21 mouse cellular contexts compared by ENCODE assay signal in the genomic region with DNA sequence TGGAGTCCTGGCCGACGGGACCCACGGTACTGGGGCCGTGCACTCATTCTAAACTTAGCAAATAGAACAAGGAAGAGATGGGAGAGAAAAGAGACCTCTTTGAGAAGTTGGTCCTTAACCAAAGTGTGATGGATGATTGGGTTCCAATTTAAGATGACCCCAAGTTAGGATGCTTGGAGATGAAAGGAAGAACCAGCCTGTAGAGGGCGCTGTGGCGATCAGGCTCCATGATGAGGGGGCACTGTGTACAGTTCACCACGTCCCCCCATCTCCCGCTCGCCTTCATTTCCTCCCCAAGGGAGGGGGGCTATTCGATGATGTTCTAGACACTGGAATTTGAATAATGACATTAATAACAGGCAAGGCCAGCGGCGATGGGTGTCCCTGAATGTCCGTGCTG. TPM values are rescaled to one million over a fixed set of nuclear protein-coding genes. Genes with fewer than 3 reads are reported as not detected.
A peak's percentile ranks its signal among the peaks of the same experiment; 100 is the strongest.
DNase-seq lines count a peak whose midpoint lies in the region; ATAC-seq and TF ChIP-seq lines count a peak whose summit lies in the region.
"Had no signal": no experiment of that assay in that cellular context is flagged by ENCODE, and none has a peak within 500 bp of the region (broad histone marks: within the 10 kb centered on the region; RNA-seq: fewer than 3 reads in every experiment).

No protein-coding gene starts in this region.

- WGBS in hindbrain, postnatal 0 days, result 71% methylated on average over 13 of the region's 13 CpGs
- WGBS in hindbrain, embryonic 10.5 days, result 82% methylated on average over 13 of the region's 13 CpGs
- WGBS in midbrain, postnatal 0 days, result 78% methylated on average over 13 of the region's 13 CpGs
- WGBS in midbrain, embryonic 15.5 days, result 75% methylated on average over 13 of the region's 13 CpGs
- 81% methylated on average over 13 of the region's 13 CpGs for WGBS in small intestine, adult 2 months

- no peaks in the 10 kb centered on the region for H3K4me1 ChIP-seq in hindbrain, postnatal 0 days (ENCODE audit: insufficient read depth, low read length)
- H3K4me1 ChIP-seq in hindbrain, embryonic 10.5 days (replicated peaks), result peaks cover 21% of the 10 kb centered on the region
- H3K4me1 ChIP-seq in midbrain, postnatal 0 days (ENCODE audit: insufficient read depth, low read length), result 0 out of 2 replicates have a peak, but pooled peaks cover 4% of the 10 kb centered on the region
- H3K4me1 ChIP-seq in midbrain, embryonic 15.5 days, result peaks cover 13% of the 10 kb centered on the region
- H3K4me1 ChIP-seq in E14TG2a.4 (replicated peaks; ENCODE audit: low read depth, low read length), result peaks cover 11% of the 10 kb centered on the region; the same call in 1 of the 2 replicates
- no peaks in the 10 kb centered on the region for H3K4me1 ChIP-seq in small intestine, adult 2 months (ENCODE audit: control insufficient read depth, insufficient read depth, insufficient read length, low read length)

- H3K9me3 ChIP-seq in hindbrain, postnatal 0 days (ENCODE audit: low read length), result no peaks in the 10 kb centered on the region
- H3K9me3 ChIP-seq in hindbrain, embryonic 10.5 days, result no peaks in the 10 kb centered on the region
- no peaks in the 10 kb centered on the region for H3K9me3 ChIP-seq in midbrain, postnatal 0 days (ENCODE audit: low read length)
- no peaks in the 10 kb centered on the region for H3K9me3 ChIP-seq in midbrain, embryonic 15.5 days
- H3K9me3 ChIP-seq in E14TG2a.4 (ENCODE audit: low read length), result no peaks in the 10 kb centered on the region
- H3K9me3 ChIP-seq: forebrain, embryonic 13.5 days; midbrain, embryonic 10.5 days; neural tube, embryonic 12.5 days had no signal

- H3K27ac ChIP-seq in hindbrain, postnatal 0 days, result no peak overlapping the region
- no peak overlapping the region for H3K27ac ChIP-seq in hindbrain, embryonic 10.5 days
- H3K27ac ChIP-seq in midbrain, postnatal 0 days (ENCODE audit: low read depth, low read length), result no peak overlapping the region
- no peak overlapping the region for H3K27ac ChIP-seq in midbrain, embryonic 15.5 days
- no peak overlapping the region for H3K27ac ChIP-seq in small intestine, adult 2 months (ENCODE audit: insufficient read depth, low read depth, low read length)
- H3K27ac ChIP-seq: forebrain, embryonic 13.5 days; macrophage; midbrain, embryonic 10.5 days; neural tube, embryonic 12.5 days; stomach, postnatal 0 days had no signal

- H3K36me3 ChIP-seq in hindbrain, postnatal 0 days (ENCODE audit: insufficient read depth, low read length), result no peaks in the 10 kb centered on the region
- no peaks in the 10 kb centered on the region for H3K36me3 ChIP-seq in hindbrain, embryonic 10.5 days
- no peaks in the 10 kb centered on the region for H3K36me3 ChIP-seq in midbrain, postnatal 0 days (ENCODE audit: insufficient read depth, low read length)
- H3K36me3 ChIP-seq in midbrain, embryonic 15.5 days (replicated peaks), result no peaks in the 10 kb centered on the region
- no peaks in the 10 kb centered on the region for H3K36me3 ChIP-seq in E14TG2a.4 (ENCODE audit: insufficient read depth, low read length)
- H3K36me3 ChIP-seq in small intestine, adult 2 months (ENCODE audit: control insufficient read depth, insufficient read depth, low read length), result no peaks in the 10 kb centered on the region
- H3K36me3 ChIP-seq: heart, embryonic 12.5 days; midbrain, embryonic 10.5 days; neural tube, embryonic 12.5 days had no signal

- no peak overlapping the region for H3K4me2 ChIP-seq in hindbrain, postnatal 0 days (ENCODE audit: low read depth, low read length)
- H3K4me2 ChIP-seq in midbrain, postnatal 0 days (ENCODE audit: low read depth, low read length, poor library complexity, severe bottlenecking), result no peak overlapping the region
- no peak overlapping the region for H3K4me2 ChIP-seq in midbrain, embryonic 15.5 days
- H3K4me2 ChIP-seq: forebrain, embryonic 13.5 days; heart, embryonic 12.5 days; neural tube, embryonic 12.5 days had no signal

- peak; percentile 27 for DNase-seq in hindbrain, postnatal 0 days (ENCODE audit: low spot score)
- no peak for DNase-seq in hindbrain, embryonic 10.5 days (ENCODE audit: low spot score)
- DNase-seq in midbrain, postnatal 0 days (ENCODE audit: low spot score), result peak; percentile 16
- DNase-seq in gastrocnemius, adult 18-20 months (ENCODE audit: low spot score), result no peak
- DNase-seq: adrenal gland, adult 8-10 months; cerebellum, adult 9-11 months; gastrocnemius, postnatal 10 days; heart, adult 11 months; kidney, adult 9 months; lung, adult 2 months; thymus, postnatal 36 days had no signal

- H3K9ac ChIP-seq in hindbrain, postnatal 0 days (replicated peaks; ENCODE audit: low read length), result no peak overlapping the region
- no peak overlapping the region for H3K9ac ChIP-seq in midbrain, postnatal 0 days (replicated peaks; ENCODE audit: low read length, poor library complexity, severe bottlenecking)
- H3K9ac ChIP-seq in midbrain, embryonic 15.5 days, result no peak overlapping the region
- H3K9ac ChIP-seq: forebrain, embryonic 13.5 days; heart, embryonic 12.5 days; neural tube, embryonic 12.5 days had no signal

- no peak for ATAC-seq in hindbrain, postnatal 0 days
- ATAC-seq in midbrain, postnatal 0 days (ENCODE audit: low FRiP score), result no peak
- ATAC-seq in midbrain, embryonic 15.5 days (replicated peaks), result no peak
- ATAC-seq: forebrain, embryonic 13.5 days had no signal

- no peak for TF ChIP-seq POLR2A in small intestine, adult 2 months (IDR thresholded peaks at IDR 0.05; ENCODE audit: low read depth, low read length)

- H3K4me3 ChIP-seq in hindbrain, postnatal 0 days (ENCODE audit: low read length), result no peak overlapping the region
- no peak overlapping the region for H3K4me3 ChIP-seq in hindbrain, embryonic 10.5 days
- no peak overlapping the region for H3K4me3 ChIP-seq in midbrain, postnatal 0 days (ENCODE audit: low read depth, low read length)
- H3K4me3 ChIP-seq in midbrain, embryonic 15.5 days, result no peak overlapping the region
- no peak overlapping the region for H3K4me3 ChIP-seq in E14TG2a.4 (replicated peaks; ENCODE audit: low read length)
- H3K4me3 ChIP-seq in small intestine, adult 2 months (ENCODE audit: low read depth, low read length), result no peak overlapping the region
- H3K4me3 ChIP-seq: erythroblast, embryonic 14.5 days; forebrain, embryonic 13.5 days; heart, embryonic 12.5 days; midbrain, embryonic 10.5 days; neural tube, embryonic 12.5 days had no signal

- peak; percentile 47 for TF ChIP-seq CTCF in hindbrain, postnatal 0 days (IDR thresholded peaks at IDR 0.05; ENCODE audit: low read depth)
- peak; percentile 16; the same call in 1 of the 2 replicates for TF ChIP-seq CTCF in midbrain, postnatal 0 days (IDR thresholded peaks at IDR 0.05)
- peak; percentile 22 for TF ChIP-seq CTCF in E14TG2a.4 (conservative IDR thresholded peaks at IDR 0.05; ENCODE audit: low read length)
- TF ChIP-seq CTCF in small intestine, adult 2 months (IDR thresholded peaks at IDR 0.05; ENCODE audit: extremely low read depth, insufficient read length, insufficient replicate concordance, low read depth, low read length), result peak; percentile 17; the same call in 1 of the 2 replicates

- no peaks in the 10 kb centered on the region; the same call in 1 of the 2 replicates for H3K27me3 ChIP-seq in hindbrain, postnatal 0 days (ENCODE audit: insufficient read depth, low read length)
- H3K27me3 ChIP-seq in hindbrain, embryonic 10.5 days (ENCODE audit: insufficient read depth, poor library complexity, severe bottlenecking), result no peaks in the 10 kb centered on the region
- no peaks in the 10 kb centered on the region for H3K27me3 ChIP-seq in midbrain, postnatal 0 days (ENCODE audit: insufficient read depth, low read length)
- H3K27me3 ChIP-seq in midbrain, embryonic 15.5 days (replicated peaks), result no peaks in the 10 kb centered on the region
- peaks cover 40% of the 10 kb centered on the region for H3K27me3 ChIP-seq in E14TG2a.4 (ENCODE audit: insufficient read depth, low read length)
- H3K27me3 ChIP-seq in small intestine, adult 2 months (ENCODE audit: control insufficient read depth, insufficient read depth, low read length), result no peaks in the 10 kb centered on the region
- H3K27me3 ChIP-seq: heart, embryonic 12.5 days; neural tube, embryonic 12.5 days had no signal

RNA-seq across cellular contexts. Expression of gene Sdk2, which starts 48.2 kb away (rescaled TPM):
- total RNA-seq in hindbrain, postnatal 0 days (2014; rRNA removed), result 30.4 and 32.2 TPM in 2 replicates
- polyA plus RNA-seq in hindbrain, postnatal 0 days (2015; fragmentation: Nextera tagmentation; extraction: Ambion mirVana), result 2.9 and 3.0 TPM in 2 replicates
- polyA plus RNA-seq in hindbrain, embryonic 10.5 days (2016; fragmentation: Nextera tagmentation; extraction: Ambion mirVana), result 3.2 and 4.3 TPM in 2 replicates
- 26.1 and 26.4 TPM in 2 replicates for total RNA-seq in midbrain, postnatal 0 days (2014; rRNA removed)
- polyA plus RNA-seq in midbrain, postnatal 0 days (2015; fragmentation: Nextera tagmentation; extraction: Ambion mirVana), result 2.1 and 2.5 TPM in 2 replicates
- polyA plus RNA-seq in midbrain, embryonic 15.5 days (2015; fragmentation: Nextera tagmentation; extraction: Ambion mirVana), result 4.6 and 6.0 TPM in 2 replicates
- polyA plus RNA-seq in small intestine, adult 2 months (2012; rRNA removed), result 0.81 and 1.3 TPM in 2 replicates
- total RNA-seq in gastrocnemius, adult 18-20 months (2021), result under 1 TPM; 0.41 to 0.57 TPM

Comparison
In these comparisons a context has a peak if more than half of its experiments do, and no peak if none do; other contexts are left out.
1. DNase-seq: peak in hindbrain, postnatal 0 days (single experiment) and midbrain, postnatal 0 days (single experiment); none in hindbrain, embryonic 10.5 days (single experiment) and gastrocnemius, adult 18-20 months (single experiment).
2. Peak in every context shown above with its lines, with median percentiles within 50 percentile points of each other: CTCF ChIP-seq.